Mouse (Mus musculus): Measurements from ENCODE around the gene Slc16a10. TPM values are rescaled to one million over a fixed set of nuclear protein-coding genes. Genes with fewer than 3 reads are reported as not detected.

Gene Slc16a10
- total and polyA plus RNA-seq, 2 experiments from 2014 or later, result 1.5 to 2.5 TPM

DNA sequence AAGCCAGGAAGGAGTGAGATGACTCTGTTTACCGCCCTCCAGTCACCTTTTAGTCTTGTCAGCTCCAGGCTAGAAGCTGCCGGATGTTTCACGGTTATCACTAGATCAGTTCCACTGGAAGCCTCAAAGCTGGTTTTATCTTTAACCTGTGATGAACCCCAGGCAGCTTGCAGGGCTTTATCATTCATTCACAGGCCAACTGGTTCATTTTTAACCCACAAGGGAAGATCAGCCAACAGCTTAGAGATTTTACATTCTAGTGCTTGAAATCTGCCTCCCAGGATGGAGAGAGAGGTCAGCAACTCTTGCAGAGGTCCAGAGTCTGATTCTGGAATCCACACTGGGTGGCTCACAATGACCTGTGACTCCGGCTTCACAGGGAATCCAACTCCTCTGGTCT, 150.9 kb downstream of the Slc16a10 start:
- 81% methylated on average over 4 of the region's 4 CpGs for WGBS
- H3K4me2 ChIP-seq (ENCODE audit: low read depth), result no peak overlapping the region
- ATAC-seq (no peak), DNase-seq (no peak)
- no peaks in the 10 kb centered on the region for H3K27me3 ChIP-seq (ENCODE audit: insufficient read depth, low read length)
- H3K9me3 ChIP-seq (ENCODE audit: low read length), result no peaks in the 10 kb centered on the region
- no peak for TF ChIP-seq CTCF (IDR thresholded peaks at IDR 0.05; ENCODE audit: low read depth)
- no peak overlapping the region for H3K9ac ChIP-seq
- H3K4me1 ChIP-seq (ENCODE audit: insufficient read depth), result no peaks in the 10 kb centered on the region
- no peak overlapping the region for H3K27ac ChIP-seq (ENCODE audit: low read depth, low read length)
- no peaks in the 10 kb centered on the region for H3K36me3 ChIP-seq (ENCODE audit: insufficient read depth)
- H3K4me3 ChIP-seq (ENCODE audit: low read depth, low read length), result no peak overlapping the region

DNA sequence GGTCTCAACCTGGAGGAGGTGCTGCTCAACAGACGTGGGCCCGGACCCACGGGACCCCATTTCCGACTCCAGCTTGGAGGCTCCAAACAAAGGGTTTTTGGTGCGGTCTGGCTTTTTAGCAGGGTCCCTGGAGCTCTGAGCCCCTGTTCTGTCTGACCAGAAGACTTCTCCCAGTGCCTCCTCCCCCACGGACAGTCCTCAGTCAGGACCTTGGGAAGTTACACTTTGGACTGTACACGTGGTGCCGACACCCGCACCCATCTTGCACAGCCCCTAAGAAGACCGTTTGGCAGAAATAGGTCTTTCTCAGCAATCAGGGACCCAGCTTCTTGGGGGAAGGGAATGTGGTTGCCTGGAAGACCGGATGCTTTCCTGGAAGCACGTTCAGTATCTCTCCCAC, 155.6 kb downstream of the Slc16a10 start, which contains the start of gene Mfsd4b5:
Gene Mfsd4b5, minus strand, starts transcription at position 181 of the 400 bp plus-strand sequence.
- H3K9me3 ChIP-seq (ENCODE audit: low read length), result no peaks in the 10 kb centered on the region
- TF ChIP-seq CTCF (IDR thresholded peaks at IDR 0.05; ENCODE audit: low read depth), result no peak

More for the DNA sequence above, 155.6 kb downstream of the Slc16a10 start, which contains the start of gene Mfsd4b5:
- Histone ChIP-seq H3K9ac (no peak within 1 kb of the TSS), H3K27ac (ENCODE audit: low read depth, low read length) (no peak within 1 kb of the TSS), H3K4me3 (ENCODE audit: low read depth, low read length) (no peak within 1 kb of the TSS), H3K27me3 (ENCODE audit: insufficient read depth, low read length) (no peaks in the 10 kb centered on the region), H3K4me1 (ENCODE audit: insufficient read depth) (no peaks in the 10 kb centered on the region), H3K36me3 (ENCODE audit: insufficient read depth) (no peaks in the 10 kb centered on the region), H3K4me2 (ENCODE audit: low read depth) (no peak within 1 kb of the TSS)
- 90% methylated on average over 12 of the region's 12 CpGs for WGBS
- ATAC-seq, result no peak
- DNase-seq, result no peak

Other genes with a start within 250 kb of the Slc16a10 start
- 8.8 and 14.2 TPM in 2 replicates for gene Mfsd4b4, start 243.0 kb downstream of the Slc16a10 start, total RNA-seq (2014; rRNA removed)
- gene Mfsd4b4, start 243.0 kb downstream of the Slc16a10 start, polyA plus RNA-seq (2015; fragmentation: Nextera tagmentation; extraction: Ambion mirVana), result 2.1 and 2.7 TPM in 2 replicates
- not detected in 2 replicates for gene Mfsd4b2, start 215.3 kb downstream of the Slc16a10 start, total RNA-seq (2014; rRNA removed)
- gene Mfsd4b2, start 215.3 kb downstream of the Slc16a10 start, polyA plus RNA-seq (2015; fragmentation: Nextera tagmentation; extraction: Ambion mirVana), result not detected in 2 replicates
- gene Mfsd4b3, start 182.1 kb downstream of the Slc16a10 start, total RNA-seq (2014; rRNA removed), result 0.46 TPM in 1 of 2 replicates, not detected in the other
- gene Mfsd4b3, start 182.1 kb downstream of the Slc16a10 start, polyA plus RNA-seq (2015; fragmentation: Nextera tagmentation; extraction: Ambion mirVana), result not detected in 2 replicates
- gene Mfsd4b5, start 155.6 kb downstream of the Slc16a10 start, total RNA-seq (2014; rRNA removed), result not detected in 2 replicates
- gene Mfsd4b5, start 155.6 kb downstream of the Slc16a10 start, polyA plus RNA-seq (2015; fragmentation: Nextera tagmentation; extraction: Ambion mirVana), result 0.06 TPM in 1 of 2 replicates, not detected in the other
- 0.15 and 0.62 TPM in 2 replicates for gene Mfsd4b1, start 117.0 kb downstream of the Slc16a10 start, total RNA-seq (2014; rRNA removed)
- 0.21 and 0.94 TPM in 2 replicates for gene Mfsd4b1, start 117.0 kb downstream of the Slc16a10 start, polyA plus RNA-seq (2015; fragmentation: Nextera tagmentation; extraction: Ambion mirVana)
- gene Rpf2, start 104.8 kb upstream of the Slc16a10 start, total RNA-seq (2014; rRNA removed), result 39.9 and 43.9 TPM in 2 replicates
- gene Rpf2, start 104.8 kb upstream of the Slc16a10 start, polyA plus RNA-seq (2015; fragmentation: Nextera tagmentation; extraction: Ambion mirVana), result 66.7 and 74.3 TPM in 2 replicates
- 35.0 and 41.9 TPM in 2 replicates for gene Gtf3c6, start 115.8 kb upstream of the Slc16a10 start, total RNA-seq (2014; rRNA removed)
- 45.4 and 55.0 TPM in 2 replicates for gene Gtf3c6, start 115.8 kb upstream of the Slc16a10 start, polyA plus RNA-seq (2015; fragmentation: Nextera tagmentation; extraction: Ambion mirVana)
- gene Amd1, start 159.9 kb upstream of the Slc16a10 start, total RNA-seq (2014; rRNA removed), result 73.9 and 75.1 TPM in 2 replicates
- 35.0 and 38.0 TPM in 2 replicates for gene Amd1, start 159.9 kb upstream of the Slc16a10 start, polyA plus RNA-seq (2015; fragmentation: Nextera tagmentation; extraction: Ambion mirVana)
- gene Cdk19, start 197.3 kb upstream of the Slc16a10 start, total RNA-seq (2014; rRNA removed), result 33.7 and 37.5 TPM in 2 replicates
- gene Cdk19, start 197.3 kb upstream of the Slc16a10 start, polyA plus RNA-seq (2015; fragmentation: Nextera tagmentation; extraction: Ambion mirVana), result 11.0 and 11.5 TPM in 2 replicates

All from forebrain, postnatal 0 days (tissue).